Mouse (Mus musculus) thymus, postnatal 14 days (tissue): ENCODE data around the gene Vat1l.

Experiments used
- DNase-seq: peaks from one replicate; pipeline ENCODE4 v3.0.0; 2021

Vat1l gene

GRCm38 (mm10) chr8:114401679-114402078 lies 196.3 kb downstream of the Vat1l start:
- no peak for DNase-seq

GRCm38 (mm10) chr8:114411421-114411820 lies 206.0 kb downstream of the Vat1l start:
- DNase-seq = no peak

- no peak for DNase-seq
Observed at GRCm38 (mm10) chr8:114417786-114418185, 212.4 kb downstream of the Vat1l start, which contains the start of gene Clec3a. Gene Clec3a (plus strand): TSS chr8:114418086.

GRCm38 (mm10) chr8:114418486-114418885 lies 213.1 kb downstream of the Vat1l start:
- no peak for DNase-seq

DNA sequence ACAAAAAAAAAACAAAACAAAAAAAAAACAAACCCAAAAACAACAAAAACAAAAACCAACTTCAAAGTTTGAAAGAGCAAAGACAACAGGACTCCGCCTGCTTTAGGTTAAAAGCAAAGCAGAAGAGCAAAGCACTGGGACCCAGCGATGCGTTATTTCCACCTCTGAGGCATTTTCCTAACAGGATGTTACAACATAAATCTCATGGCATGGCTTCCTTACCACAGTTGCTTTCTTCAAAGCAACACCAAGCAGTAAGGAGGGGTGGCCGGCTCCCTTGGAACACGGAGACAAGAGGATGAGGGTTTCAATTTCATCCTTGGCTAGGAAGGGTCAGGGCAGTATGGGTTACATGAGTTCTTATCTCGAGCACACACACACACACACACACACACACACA lies 213.5 kb downstream of the Vat1l start:
- no peak for DNase-seq

DNA sequence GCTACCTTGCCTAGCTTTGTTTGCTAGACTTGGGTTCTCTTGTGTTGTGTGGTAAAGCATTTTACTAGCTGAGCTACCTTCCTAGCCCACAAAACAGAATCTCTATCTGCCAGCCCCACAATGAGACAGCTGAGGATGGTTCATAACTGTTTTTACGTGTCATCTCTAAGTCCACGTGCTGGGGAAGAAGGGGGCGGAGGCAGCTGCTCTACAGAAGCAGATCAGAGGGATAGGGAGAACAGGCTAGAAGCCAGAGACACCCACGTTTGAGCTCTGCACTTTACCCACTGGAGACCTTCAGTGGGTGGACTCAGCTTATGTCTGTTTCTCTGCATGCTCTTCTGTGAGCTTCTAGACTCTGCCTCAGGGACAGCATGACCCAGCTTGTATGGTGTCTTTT lies 216.1 kb downstream of the Vat1l start:
- DNase-seq = no peak
